Mouse (Mus musculus): Measurements from ENCODE around the gene Megf11.

DNA sequence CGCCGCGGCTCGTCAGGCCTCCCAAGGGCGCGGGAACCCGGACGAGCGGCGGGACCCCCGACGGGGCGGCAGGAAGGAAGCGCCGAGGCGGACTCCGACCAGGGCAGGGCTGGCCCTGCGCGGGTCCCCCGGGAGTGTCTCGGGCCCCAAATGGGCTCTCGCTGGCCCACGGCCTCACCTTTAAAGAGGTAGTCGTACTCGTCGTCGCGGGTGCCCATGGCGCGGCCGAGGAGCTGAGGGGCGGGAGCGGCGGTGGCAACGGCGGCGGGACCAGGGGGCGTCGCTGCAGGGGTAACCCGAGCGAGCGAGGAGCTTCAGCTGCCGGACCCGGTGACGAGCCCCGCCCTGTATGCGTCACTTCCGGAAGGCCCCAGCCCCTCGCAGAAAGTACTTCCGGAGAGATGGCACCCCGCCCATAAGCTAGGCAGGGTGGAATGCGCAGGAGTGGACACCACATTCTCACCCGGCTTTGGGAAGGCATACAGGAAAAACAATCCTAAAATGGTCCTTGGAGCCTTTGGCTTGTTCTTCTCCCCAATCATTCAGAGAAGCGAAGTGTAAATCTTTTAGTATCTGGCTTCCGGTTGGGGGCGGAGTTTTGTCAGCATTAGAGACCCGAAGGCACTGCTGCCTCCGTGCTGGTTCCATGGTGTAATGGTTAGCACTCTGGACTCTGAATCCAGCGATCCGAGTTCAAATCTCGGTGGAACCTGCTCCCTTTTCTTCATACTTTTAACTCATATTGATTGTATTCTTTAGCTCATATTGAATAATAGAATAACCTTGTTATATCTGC lies 352.2 kb downstream of the Megf11 start, which contains the start of gene Rab11a:
- peak; percentile 37 to 77; a peak in 3 of 4 replicates for TF ChIP-seq POLR2A (IDR thresholded peaks at IDR 0.05; ENCODE audit: control insufficient read depth in 1 of 2, insufficient read depth in 1 of 2, low read depth in 1 of 2, low read length in 2 of 2, poor library complexity in 1 of 2)
- TF ChIP-seq NRF1 (IDR thresholded peaks at IDR 0.05; ENCODE audit: insufficient read depth, low read depth, low read length, poor library complexity, severe bottlenecking) = peak; percentile 39; the same call in 1 of the 2 replicates
- TF ChIP-seq MXI1 (IDR thresholded peaks at IDR 0.05; ENCODE audit: low read depth, low read length) = peak; percentile 5; the same call in 1 of the 2 replicates
